Mouse (Mus musculus) NIH3T3 (cell line): ENCODE data around the gene Hdac7.
A peak's percentile ranks its signal among the peaks of the same experiment; 100 is the strongest.

Experiments
- DNase-seq: peaks from one replicate; pipeline ENCODE4 v3.0.0-alpha.2; 2012; ENCODE audit warnings: low read depth

The Hdac7 gene

GRCm38 (mm10) chr15:97814703-97815102, 29.6 kb downstream of the Hdac7 start:
- DNase-seq, result peak; percentile 55

- DNase-seq, result peak; percentile 81
Measured at GRCm38 (mm10) chr15:97813452-97814204, 30.7 kb downstream of the Hdac7 start.

GRCm38 (mm10) chr15:97812875-97813274, 31.4 kb downstream of the Hdac7 start:
- DNase-seq, result no peak

- peak; percentile 92 for DNase-seq
Measured at GRCm38 (mm10) chr15:97812126-97812525, 32.2 kb downstream of the Hdac7 start.

- no peak for DNase-seq
Measured at GRCm38 (mm10) chr15:97811307-97811706, 33.0 kb downstream of the Hdac7 start.

GRCm38 (mm10) chr15:97810399-97810798, 33.9 kb downstream of the Hdac7 start:
- DNase-seq, result no peak

GRCm38 (mm10) chr15:97809942-97810341, 34.4 kb downstream of the Hdac7 start:
- DNase-seq, result peak; percentile 62

- no peak for DNase-seq
Measured at GRCm38 (mm10) chr15:97809206-97809605, 35.1 kb downstream of the Hdac7 start.

- DNase-seq, result no peak
Measured at GRCm38 (mm10) chr15:97808532-97808931, 35.8 kb downstream of the Hdac7 start.

- no peak for DNase-seq
Measured at GRCm38 (mm10) chr15:97807867-97808266, 36.4 kb downstream of the Hdac7 start.

GRCm38 (mm10) chr15:97802575-97802974, 41.7 kb downstream of the Hdac7 start:
- DNase-seq, result no peak

- DNase-seq, result no peak
Measured at GRCm38 (mm10) chr15:97801811-97802210, 42.5 kb downstream of the Hdac7 start.

GRCm38 (mm10) chr15:97800853-97801252, 43.4 kb downstream of the Hdac7 start:
- no peak for DNase-seq

GRCm38 (mm10) chr15:97799446-97799845, 44.9 kb downstream of the Hdac7 start:
- DNase-seq, result no peak

- no peak for DNase-seq
Measured at GRCm38 (mm10) chr15:97798134-97798533, 46.2 kb downstream of the Hdac7 start.

- DNase-seq, result no peak
Measured at GRCm38 (mm10) chr15:97796674-97797310, 47.5 kb downstream of the Hdac7 start.

GRCm38 (mm10) chr15:97795559-97796235, 48.6 kb downstream of the Hdac7 start:
- no peak for DNase-seq

- peak; percentile 44 for DNase-seq
Measured at GRCm38 (mm10) chr15:97794268-97794667, 50.0 kb downstream of the Hdac7 start.

- no peak for DNase-seq
Measured at GRCm38 (mm10) chr15:97793386-97794153, 50.7 kb downstream of the Hdac7 start.

GRCm38 (mm10) chr15:97791126-97791700, 53.1 kb downstream of the Hdac7 start:
- DNase-seq, result no peak

GRCm38 (mm10) chr15:97789761-97790505, 54.4 kb downstream of the Hdac7 start:
- peak; percentile 78 for DNase-seq
